Mouse (Mus musculus): ENCODE data around the gene Ldhb. TPM values are rescaled to one million over a fixed set of nuclear protein-coding genes. Genes with fewer than 3 reads are reported as not detected.

Ldhb gene
- total and polyA plus RNA-seq, 3 experiments: 2,197 to 3,232 (median 2,754) TPM

DNA sequence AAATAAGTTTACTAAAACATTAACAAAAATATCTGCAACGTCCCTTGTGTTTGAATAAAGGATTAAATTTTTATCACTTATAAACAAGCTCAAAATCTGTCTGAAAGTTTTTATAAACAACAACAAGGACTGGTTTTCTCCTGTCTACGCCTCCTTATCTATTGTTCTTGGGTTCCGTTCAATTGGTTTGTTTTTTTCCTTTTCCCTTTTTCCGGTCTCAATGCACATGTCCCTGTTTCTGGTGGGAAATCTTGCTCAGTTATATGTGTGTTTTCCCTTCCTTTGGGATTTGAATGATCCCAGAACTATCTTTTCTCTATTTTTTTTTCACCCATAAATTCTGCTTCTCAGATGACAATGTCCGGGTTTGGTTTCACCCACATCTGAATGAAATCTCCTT lies 25.7 kb upstream of the Ldhb start:
- intact Hi-C loops (cut with DNase I): no loop called here

GRCm38 (mm10) chr6:142532686-142533085 lies 24.9 kb upstream of the Ldhb start:
- no peaks in the 10 kb centered on the region for H3K27me3 ChIP-seq (ENCODE audit: control insufficient read depth, insufficient read depth, low read length)
- no peaks in the 10 kb centered on the region for H3K79me2 ChIP-seq (replicated peaks; ENCODE audit: control insufficient read depth, insufficient read depth, low read length)
- no peak for TF ChIP-seq EP300 (IDR thresholded peaks at IDR 0.05; ENCODE audit: insufficient read depth, low read depth, low read length)
- no peak for TF ChIP-seq CTCF (IDR thresholded peaks at IDR 0.05)
- TF ChIP-seq POLR2A (IDR thresholded peaks at IDR 0.05; ENCODE audit: insufficient read depth, low read depth, low read length): no peak
- H3K9ac ChIP-seq (ENCODE audit: low read depth, low read length): no peak overlapping the region
- 94% methylated on average over 2 of the region's 2 CpGs for WGBS
- H3K36me3 ChIP-seq (ENCODE audit: control insufficient read depth, insufficient read depth, low read length): no peaks in the 10 kb centered on the region
- DNase-seq: no peak
- H3K27ac ChIP-seq: peak overlapping the region; percentile 49
- intact Hi-C loops (cut with DNase I): no loop called here
- no peak overlapping the region for H3K4me3 ChIP-seq
- no peaks in the 10 kb centered on the region; the same call in none of the 2 replicates for H3K4me1 ChIP-seq (ENCODE audit: control insufficient read depth, insufficient read depth, low read length)

More for the DNA sequence above, 25.7 kb upstream of the Ldhb start:
- Histone ChIP-seq H3K9ac (ENCODE audit: low read depth, low read length) (no peak overlapping the region), H3K4me1 (ENCODE audit: control insufficient read depth, insufficient read depth, low read length) (peaks cover under 1% of the 10 kb centered on the region), H3K79me2 (replicated peaks; ENCODE audit: control insufficient read depth, insufficient read depth, low read length) (no peaks in the 10 kb centered on the region), H3K27ac (peak overlapping the region; percentile 49), H3K36me3 (ENCODE audit: control insufficient read depth, insufficient read depth, low read length) (no peaks in the 10 kb centered on the region), H3K4me3 (no peak overlapping the region), H3K27me3 (ENCODE audit: control insufficient read depth, insufficient read depth, low read length) (no peaks in the 10 kb centered on the region)
- TF ChIP-seq POLR2A (IDR thresholded peaks at IDR 0.05; ENCODE audit: insufficient read depth, low read depth, low read length) (no peak), CTCF (IDR thresholded peaks at IDR 0.05) (no peak), EP300 (IDR thresholded peaks at IDR 0.05; ENCODE audit: insufficient read depth, low read depth, low read length) (no peak)
- WGBS: 29% methylated on average over 5 of the region's 5 CpGs
- DNase-seq: no peak

DNA sequence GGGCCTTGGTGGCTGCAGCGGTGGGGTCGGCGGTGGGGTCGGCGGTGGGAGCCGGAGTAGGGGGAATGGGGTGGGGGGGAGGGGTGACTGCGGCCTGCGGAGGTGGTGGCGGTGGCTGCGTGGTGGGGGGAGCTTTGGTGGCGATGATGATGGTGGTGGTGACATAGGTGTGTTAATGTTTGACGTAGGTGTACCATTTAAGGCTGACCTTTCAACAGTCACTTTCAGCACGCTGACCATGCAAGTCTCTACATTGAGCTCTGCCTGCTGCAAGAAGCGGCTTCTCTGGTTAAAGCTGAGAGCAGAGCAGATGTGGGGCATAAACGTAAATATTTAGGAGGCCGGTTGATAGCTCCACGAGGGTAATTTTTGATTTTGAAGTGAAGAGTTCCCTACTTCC lies 24.4 kb upstream of the Ldhb start:
- no peaks in the 10 kb centered on the region for H3K36me3 ChIP-seq (ENCODE audit: control insufficient read depth, insufficient read depth, low read length)
- WGBS: 93% methylated on average over 17 of the region's 17 CpGs
- peak overlapping the region; percentile 49; the same call in 1 of the 2 replicates for H3K27ac ChIP-seq
- no peak for TF ChIP-seq POLR2A (IDR thresholded peaks at IDR 0.05; ENCODE audit: insufficient read depth, low read depth, low read length)
- no peak for TF ChIP-seq CTCF (IDR thresholded peaks at IDR 0.05)
- no peak for TF ChIP-seq EP300 (IDR thresholded peaks at IDR 0.05; ENCODE audit: insufficient read depth, low read depth, low read length)
- H3K4me1 ChIP-seq (ENCODE audit: control insufficient read depth, insufficient read depth, low read length): no peaks in the 10 kb centered on the region; the same call in none of the 2 replicates
- H3K9ac ChIP-seq (ENCODE audit: low read depth, low read length): no peak overlapping the region
- H3K4me3 ChIP-seq: no peak overlapping the region
- no peak for DNase-seq
- H3K27me3 ChIP-seq (ENCODE audit: control insufficient read depth, insufficient read depth, low read length): no peaks in the 10 kb centered on the region
- intact Hi-C loops (cut with DNase I): no loop called here
- no peaks in the 10 kb centered on the region for H3K79me2 ChIP-seq (replicated peaks; ENCODE audit: control insufficient read depth, insufficient read depth, low read length)

- H3K4me3 ChIP-seq: no peak overlapping the region
- peak overlapping the region; percentile 33 for H3K27ac ChIP-seq
- no peaks in the 10 kb centered on the region for H3K36me3 ChIP-seq (ENCODE audit: control insufficient read depth, insufficient read depth, low read length)
- no peaks in the 10 kb centered on the region for H3K27me3 ChIP-seq (ENCODE audit: control insufficient read depth, insufficient read depth, low read length)
- no peaks in the 10 kb centered on the region for H3K79me2 ChIP-seq (replicated peaks; ENCODE audit: control insufficient read depth, insufficient read depth, low read length)
- WGBS: 68% methylated on average over 5 of the region's 5 CpGs
- H3K4me1 ChIP-seq (ENCODE audit: control insufficient read depth, insufficient read depth, low read length): no peaks in the 10 kb centered on the region; the same call in none of the 2 replicates
- DNase-seq: no peak
- no peak for TF ChIP-seq POLR2A (IDR thresholded peaks at IDR 0.05; ENCODE audit: insufficient read depth, low read depth, low read length)
- no peak for TF ChIP-seq CTCF (IDR thresholded peaks at IDR 0.05)
- no peak for TF ChIP-seq EP300 (IDR thresholded peaks at IDR 0.05; ENCODE audit: insufficient read depth, low read depth, low read length)
- H3K9ac ChIP-seq (ENCODE audit: low read depth, low read length): no peak overlapping the region
- intact Hi-C loops (cut with DNase I): no loop called here
Observed at GRCm38 (mm10) chr6:142530378-142530777, 22.6 kb upstream of the Ldhb start.

GRCm38 (mm10) chr6:142529680-142530079 lies 21.9 kb upstream of the Ldhb start:
- Histone ChIP-seq H3K4me1 (ENCODE audit: control insufficient read depth, insufficient read depth, low read length) (no peaks in the 10 kb centered on the region; the same call in none of the 2 replicates), H3K79me2 (replicated peaks; ENCODE audit: control insufficient read depth, insufficient read depth, low read length) (no peaks in the 10 kb centered on the region), H3K9ac (ENCODE audit: low read depth, low read length) (no peak overlapping the region), H3K36me3 (ENCODE audit: control insufficient read depth, insufficient read depth, low read length) (no peaks in the 10 kb centered on the region), H3K27ac (no peak overlapping the region), H3K4me3 (no peak overlapping the region), H3K27me3 (ENCODE audit: control insufficient read depth, insufficient read depth, low read length) (no peaks in the 10 kb centered on the region)
- DNase-seq: no peak
- TF ChIP-seq CTCF (IDR thresholded peaks at IDR 0.05) (no peak), POLR2A (IDR thresholded peaks at IDR 0.05; ENCODE audit: insufficient read depth, low read depth, low read length) (no peak), EP300 (IDR thresholded peaks at IDR 0.05; ENCODE audit: insufficient read depth, low read depth, low read length) (no peak)
- intact Hi-C loops (cut with DNase I): loop anchor here (5.0 to 10.0 kb wide), 3 partner anchors 43 to 285 kb away; partner anchors contain the start of gene Kcnj8
- 87% methylated on average over 8 of the region's 8 CpGs for WGBS

DNA sequence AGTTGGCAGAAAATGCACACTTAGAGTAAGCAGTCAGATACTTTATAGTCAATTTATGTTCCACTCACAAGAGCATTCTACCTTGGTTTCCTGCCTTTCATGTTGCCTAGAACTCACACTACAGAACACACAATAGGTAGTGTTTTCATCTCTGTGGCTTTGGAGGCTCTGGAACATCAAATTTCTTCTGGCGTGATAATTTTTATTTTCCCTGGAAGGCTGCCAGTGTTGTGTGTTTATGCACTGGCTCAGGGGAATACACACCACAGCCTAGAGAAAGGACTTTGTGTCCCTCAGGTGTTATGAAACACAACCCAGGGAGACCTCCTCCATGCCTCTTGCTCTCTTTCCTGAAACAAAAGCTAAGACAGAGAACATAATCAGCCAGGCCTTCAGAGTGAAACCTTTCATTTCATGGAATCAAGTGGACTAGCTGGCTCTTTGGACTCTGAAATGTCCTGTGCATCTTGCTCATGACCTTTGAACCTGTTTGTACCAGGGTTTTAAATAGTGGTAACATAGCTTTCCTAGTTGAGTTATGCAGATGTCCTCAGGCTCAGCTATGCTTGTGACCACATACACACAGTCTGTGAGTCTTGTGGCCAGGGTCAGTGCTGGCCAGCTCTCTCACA lies 20.3 kb upstream of the Ldhb start:
- H3K27ac ChIP-seq: peak overlapping the region; percentile 40
- no peak for DNase-seq
- no peak for TF ChIP-seq CTCF (IDR thresholded peaks at IDR 0.05)
- TF ChIP-seq POLR2A (IDR thresholded peaks at IDR 0.05; ENCODE audit: insufficient read depth, low read depth, low read length): no peak
- TF ChIP-seq EP300 (IDR thresholded peaks at IDR 0.05; ENCODE audit: insufficient read depth, low read depth, low read length): no peak
- no peak overlapping the region for H3K9ac ChIP-seq (ENCODE audit: low read depth, low read length)
- WGBS: 8% methylated on average over 1 of the region's 1 CpGs
- H3K36me3 ChIP-seq (ENCODE audit: control insufficient read depth, insufficient read depth, low read length): no peaks in the 10 kb centered on the region
- H3K79me2 ChIP-seq (replicated peaks; ENCODE audit: control insufficient read depth, insufficient read depth, low read length): no peaks in the 10 kb centered on the region
- intact Hi-C loops (cut with DNase I): loop anchor here (5.0 to 10.0 kb wide), 3 partner anchors 44 to 287 kb away; partner anchors contain the start of gene Kcnj8
- no peak overlapping the region for H3K4me3 ChIP-seq
- no peaks in the 10 kb centered on the region for H3K27me3 ChIP-seq (ENCODE audit: control insufficient read depth, insufficient read depth, low read length)
- H3K4me1 ChIP-seq (ENCODE audit: control insufficient read depth, insufficient read depth, low read length): no peaks in the 10 kb centered on the region; the same call in none of the 2 replicates

Data from heart, adult 2 months (tissue).